Mouse (Mus musculus): Measurements from ENCODE around the gene Sigirr.

- TF ChIP-seq EP300 (optimal IDR thresholded peaks at IDR 0.05) (no peak), CTCF (IDR thresholded peaks at IDR 0.05; ENCODE audit: low read depth) (no peak)
These were observed 19.1 kb upstream of the Sigirr start for GRCm38 (mm10) chr7:141119487-141119886.

All from stomach, postnatal 0 days (tissue).